Comparison of ENCODE assay signal across 8 mouse cellular contexts in the genomic region with DNA sequence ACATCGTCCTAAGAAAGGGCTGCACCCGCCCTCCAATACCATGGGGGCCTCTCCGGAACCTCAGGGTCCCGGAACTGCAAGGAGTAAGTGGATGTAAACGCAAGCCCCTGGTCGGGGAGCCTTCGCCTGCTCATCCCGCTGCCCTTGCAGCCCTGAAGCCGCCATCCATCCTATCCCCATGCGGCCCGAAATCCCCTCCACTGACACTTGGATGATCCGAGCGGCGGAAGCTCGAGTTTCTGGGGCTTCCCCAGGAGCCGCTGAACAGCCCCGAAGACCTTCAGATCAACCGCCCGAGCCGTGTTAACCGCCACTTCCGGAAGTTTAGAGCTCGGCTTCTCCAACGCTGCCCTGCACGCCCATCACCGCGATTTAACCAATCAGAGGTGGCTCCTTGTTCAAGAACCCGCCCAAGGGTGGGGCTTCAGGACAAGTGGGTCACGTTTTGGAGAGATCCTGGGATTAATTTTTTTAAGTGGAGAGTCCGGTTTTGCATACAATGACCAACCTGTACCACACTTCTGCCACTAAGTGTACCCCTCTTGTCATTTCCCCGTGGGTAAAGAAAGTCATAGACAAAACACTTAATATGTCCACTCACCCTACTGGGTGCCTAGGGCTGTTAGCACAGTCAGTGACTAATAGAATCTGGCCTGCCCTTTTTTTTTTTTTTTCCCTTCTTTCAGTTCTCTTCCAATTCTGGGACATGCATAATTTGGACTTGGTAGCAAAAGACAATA. TPM values are rescaled to one million over a fixed set of nuclear protein-coding genes. Genes with fewer than 3 reads are reported as not detected.
DNase-seq lines count a peak whose midpoint lies in the region; ATAC-seq and TF ChIP-seq lines count a peak whose summit lies in the region.

No protein-coding gene starts in this region.

- H3K4me2 ChIP-seq in heart, embryonic 15.5 days: peak overlapping the region; percentile 84
- peak overlapping the region; percentile 75 for H3K4me2 ChIP-seq in liver, embryonic 14.5 days (ENCODE audit: low read depth)
- peak overlapping the region; percentile 92 for H3K4me2 ChIP-seq in neural tube, embryonic 11.5 days (ENCODE audit: low read depth)
- H3K4me2 ChIP-seq in stomach, postnatal 0 days (replicated peaks; ENCODE audit: low read depth): peak overlapping the region; percentile 96

- H3K27me3 ChIP-seq in forebrain, embryonic 10.5 days (ENCODE audit: poor library complexity, severe bottlenecking): no peaks in the 10 kb centered on the region
- H3K27me3 ChIP-seq in heart, embryonic 15.5 days: no peaks in the 10 kb centered on the region
- no peaks in the 10 kb centered on the region for H3K27me3 ChIP-seq in liver, embryonic 14.5 days (ENCODE audit: control insufficient read depth, insufficient read depth, low read length)
- no peaks in the 10 kb centered on the region for H3K27me3 ChIP-seq in neural tube, embryonic 11.5 days (ENCODE audit: control insufficient read depth, insufficient read depth, low read length)
- H3K27me3 ChIP-seq in stomach, postnatal 0 days (ENCODE audit: control insufficient read depth, insufficient read depth, low read length): no peaks in the 10 kb centered on the region

- TF ChIP-seq CTCF in liver, embryonic 14.5 days (IDR thresholded peaks at IDR 0.05; ENCODE audit: low read depth): no peak
- no peak for TF ChIP-seq CTCF in stomach, postnatal 0 days (IDR thresholded peaks at IDR 0.05; ENCODE audit: low read depth)

- under 1% methylated on average over 31 of the region's 31 CpGs for WGBS in forebrain, embryonic 10.5 days
- under 1% methylated on average over 31 of the region's 31 CpGs for WGBS in heart, embryonic 15.5 days
- under 1% methylated on average over 31 of the region's 31 CpGs for WGBS in liver, embryonic 14.5 days (ENCODE audit: insufficient replicate concordance)
- under 1% methylated on average over 31 of the region's 31 CpGs for WGBS in neural tube, embryonic 11.5 days
- WGBS in stomach, postnatal 0 days: 0% methylated on average over 31 of the region's 31 CpGs

- peak overlapping the region; percentile 91 for H3K27ac ChIP-seq in forebrain, embryonic 10.5 days
- H3K27ac ChIP-seq in heart, embryonic 15.5 days: peak overlapping the region; percentile 72
- H3K27ac ChIP-seq in liver, embryonic 14.5 days: peak overlapping the region; percentile 47
- H3K27ac ChIP-seq in neural tube, embryonic 11.5 days (ENCODE audit: low read depth, low read length): no peak overlapping the region
- H3K27ac ChIP-seq in stomach, postnatal 0 days (replicated peaks): peak overlapping the region; percentile 88

- H3K9me3 ChIP-seq in forebrain, embryonic 10.5 days: no peaks in the 10 kb centered on the region
- no peaks in the 10 kb centered on the region for H3K9me3 ChIP-seq in heart, embryonic 15.5 days (replicated peaks)
- no peaks in the 10 kb centered on the region for H3K9me3 ChIP-seq in liver, embryonic 14.5 days (ENCODE audit: control insufficient read depth, low read length)
- no peaks in the 10 kb centered on the region for H3K9me3 ChIP-seq in neural tube, embryonic 11.5 days (ENCODE audit: control insufficient read depth, low read length)
- H3K9me3 ChIP-seq in stomach, postnatal 0 days (ENCODE audit: control insufficient read depth, low read length): no peaks in the 10 kb centered on the region

- peak overlapping the region; percentile 72 for H3K9ac ChIP-seq in heart, embryonic 15.5 days
- peak overlapping the region; percentile 78 for H3K9ac ChIP-seq in liver, embryonic 14.5 days (replicated peaks)
- peak overlapping the region; percentile 76 for H3K9ac ChIP-seq in neural tube, embryonic 11.5 days (ENCODE audit: low read length)
- H3K9ac ChIP-seq in stomach, postnatal 0 days (ENCODE audit: low read length): peak overlapping the region; percentile 86

- H3K36me3 ChIP-seq in forebrain, embryonic 10.5 days (replicated peaks): peaks cover 6% of the 10 kb centered on the region
- no peaks in the 10 kb centered on the region for H3K36me3 ChIP-seq in heart, embryonic 15.5 days
- peaks cover 3% of the 10 kb centered on the region for H3K36me3 ChIP-seq in liver, embryonic 14.5 days (replicated peaks; ENCODE audit: control insufficient read depth, insufficient read depth, low read depth)
- H3K36me3 ChIP-seq in neural tube, embryonic 11.5 days (ENCODE audit: control insufficient read depth, insufficient read depth, low read length): no peaks in the 10 kb centered on the region
- H3K36me3 ChIP-seq in stomach, postnatal 0 days (ENCODE audit: control insufficient read depth, insufficient read depth, low read length): no peaks in the 10 kb centered on the region

- H3K4me3 ChIP-seq in forebrain, embryonic 10.5 days: peak overlapping the region; percentile 83
- peak overlapping the region; percentile 61 for H3K4me3 ChIP-seq in heart, embryonic 15.5 days
- H3K4me3 ChIP-seq in liver, embryonic 14.5 days (ENCODE audit: insufficient read depth in 1 of 2, low read depth in 2 of 2, low read length in 2 of 2): peak overlapping the region; percentile 61 to 97
- H3K4me3 ChIP-seq in neural tube, embryonic 11.5 days (ENCODE audit: low read depth, low read length): peak overlapping the region; percentile 48
- H3K4me3 ChIP-seq in stomach, postnatal 0 days (ENCODE audit: low read depth, low read length): peak overlapping the region; percentile 78

- DNase-seq in c-Kit-negative CD71-positive TER-119-positive erythroid progenitor cells, embryonic 14.5 days (ENCODE audit: low read depth, low spot score): peak; percentile 97
- peak; percentile 96 for DNase-seq in forebrain, embryonic 10.5 days (ENCODE audit: extremely low spot score, low spot score)
- peak; percentile 97 to 98 for DNase-seq in kidney, postnatal 25 days
- peak; percentile 95 to 97 (median 96) for DNase-seq in liver, embryonic 14.5 days (ENCODE audit: low read depth in 3 of 3, low spot score in 3 of 3)
- peak; percentile 98 for DNase-seq in neural tube, embryonic 11.5 days (ENCODE audit: low spot score)
- DNase-seq in stomach, postnatal 0 days (ENCODE audit: low spot score): peak; percentile 98

- TF ChIP-seq EP300 in liver, embryonic 14.5 days (IDR thresholded peaks at IDR 0.05; ENCODE audit: low read depth): peak; percentile 34; the same call in 1 of the 2 replicates
- TF ChIP-seq EP300 in stomach, postnatal 0 days (optimal IDR thresholded peaks at IDR 0.05): peak; percentile 58

- H3K4me1 ChIP-seq in forebrain, embryonic 10.5 days: peaks cover 23% of the 10 kb centered on the region
- H3K4me1 ChIP-seq in heart, embryonic 15.5 days (replicated peaks): peaks cover 8% of the 10 kb centered on the region
- H3K4me1 ChIP-seq in liver, embryonic 14.5 days (replicated peaks; ENCODE audit: control insufficient read depth in 2 of 2, insufficient read depth in 2 of 2, low read length in 1 of 2): peaks cover 21 to 29% of the 10 kb centered on the region in 2 experiments
- H3K4me1 ChIP-seq in neural tube, embryonic 11.5 days (ENCODE audit: control insufficient read depth, insufficient read depth, low read length): peaks cover 6% of the 10 kb centered on the region; the same call in 1 of the 2 replicates
- H3K4me1 ChIP-seq in stomach, postnatal 0 days (replicated peaks; ENCODE audit: control insufficient read depth, insufficient read depth): no peaks in the 10 kb centered on the region

- peak; percentile 97 for ATAC-seq in CD4-positive, CD25-positive, alpha-beta regulatory T cell, adult 4 months
- peak; percentile 96 for ATAC-seq in heart, embryonic 15.5 days (replicated peaks; ENCODE audit: insufficient number of reproducible peaks, insufficient read depth, low FRiP score, low read depth)
- ATAC-seq in liver, embryonic 14.5 days (ENCODE audit: insufficient read depth): peak; percentile 88
- ATAC-seq in neural tube, embryonic 11.5 days (ENCODE audit: insufficient read depth, low FRiP score, low TSS enrichment): peak; percentile 94
- ATAC-seq in stomach, postnatal 0 days (ENCODE audit: low FRiP score, low TSS enrichment): peak; percentile 98

RNA-seq across cellular contexts. Expression of a gene that starts 8.0 kb away (rescaled TPM):
- 10 to 100 TPM; 55.7 to 59.0 TPM for polyA plus RNA-seq in CD4-positive, CD25-positive, alpha-beta regulatory T cell, adult 4 months (2017; shearing (Covaris generic))
- 50.7 and 53.4 TPM in 2 replicates for polyA plus RNA-seq in forebrain, embryonic 10.5 days (2016; fragmentation: Nextera tagmentation; extraction: Ambion mirVana)
- polyA plus RNA-seq in heart, embryonic 15.5 days (2015; fragmentation: Nextera tagmentation; extraction: Ambion mirVana): 57.5 and 71.7 TPM in 2 replicates
- polyA plus RNA-seq in liver, embryonic 14.5 days (2012; rRNA removed): 24.2 and 27.1 TPM in 2 replicates
- polyA plus RNA-seq in liver, embryonic 14.5 days (2014; fragmentation: Nextera tagmentation; extraction: Ambion mirVana): 65.3 and 68.5 TPM in 2 replicates
- polyA plus RNA-seq in neural tube, embryonic 11.5 days (2014; fragmentation: Nextera tagmentation; extraction: Ambion mirVana): 57.1 and 61.6 TPM in 2 replicates
- polyA plus RNA-seq in stomach, postnatal 0 days (2015; fragmentation: Nextera tagmentation; extraction: Ambion mirVana): 33.6 and 35.9 TPM in 2 replicates

RNA-seq across cellular contexts. Expression of a gene that starts 8.1 kb away (rescaled TPM):
- polyA plus RNA-seq in CD4-positive, CD25-positive, alpha-beta regulatory T cell, adult 4 months (2017; shearing (Covaris generic)): under 1 TPM; 0.39 to 0.65 TPM
- 1.3 and 1.7 TPM in 2 replicates for polyA plus RNA-seq in forebrain, embryonic 10.5 days (2016; fragmentation: Nextera tagmentation; extraction: Ambion mirVana)
- polyA plus RNA-seq in heart, embryonic 15.5 days (2015; fragmentation: Nextera tagmentation; extraction: Ambion mirVana): 1.3 and 1.5 TPM in 2 replicates
- polyA plus RNA-seq in liver, embryonic 14.5 days (2012; rRNA removed): 0.02 TPM in 2 replicates
- 0.03 and 0.19 TPM in 2 replicates for polyA plus RNA-seq in liver, embryonic 14.5 days (2014; fragmentation: Nextera tagmentation; extraction: Ambion mirVana)
- 0.64 and 0.98 TPM in 2 replicates for polyA plus RNA-seq in neural tube, embryonic 11.5 days (2014; fragmentation: Nextera tagmentation; extraction: Ambion mirVana)
- 0.76 and 0.93 TPM in 2 replicates for polyA plus RNA-seq in stomach, postnatal 0 days (2015; fragmentation: Nextera tagmentation; extraction: Ambion mirVana)

RNA-seq across cellular contexts. Expression of a gene that starts 9.9 kb away (rescaled TPM):
- polyA plus RNA-seq in CD4-positive, CD25-positive, alpha-beta regulatory T cell, adult 4 months (2017; shearing (Covaris generic)): 10 to 100 TPM; 11.9 to 17.2 TPM
- polyA plus RNA-seq in forebrain, embryonic 10.5 days (2016; fragmentation: Nextera tagmentation; extraction: Ambion mirVana): 8.7 and 9.4 TPM in 2 replicates
- polyA plus RNA-seq in heart, embryonic 15.5 days (2015; fragmentation: Nextera tagmentation; extraction: Ambion mirVana): 6.2 and 6.4 TPM in 2 replicates
- polyA plus RNA-seq in liver, embryonic 14.5 days (2012; rRNA removed): 1.7 and 2.0 TPM in 2 replicates
- 2.3 TPM in 2 replicates for polyA plus RNA-seq in liver, embryonic 14.5 days (2014; fragmentation: Nextera tagmentation; extraction: Ambion mirVana)
- polyA plus RNA-seq in neural tube, embryonic 11.5 days (2014; fragmentation: Nextera tagmentation; extraction: Ambion mirVana): 9.5 and 11.1 TPM in 2 replicates
- polyA plus RNA-seq in stomach, postnatal 0 days (2015; fragmentation: Nextera tagmentation; extraction: Ambion mirVana): 3.0 and 3.2 TPM in 2 replicates

RNA-seq across cellular contexts. Expression of a gene that starts 58.9 kb away (rescaled TPM):
- 10 to 100 TPM; 11.2 to 13.9 TPM for polyA plus RNA-seq in CD4-positive, CD25-positive, alpha-beta regulatory T cell, adult 4 months (2017; shearing (Covaris generic))
- 23.9 TPM in 2 replicates for polyA plus RNA-seq in forebrain, embryonic 10.5 days (2016; fragmentation: Nextera tagmentation; extraction: Ambion mirVana)
- polyA plus RNA-seq in heart, embryonic 15.5 days (2015; fragmentation: Nextera tagmentation; extraction: Ambion mirVana): 16.4 and 21.3 TPM in 2 replicates
- 6.6 and 8.8 TPM in 2 replicates for polyA plus RNA-seq in liver, embryonic 14.5 days (2012; rRNA removed)
- polyA plus RNA-seq in liver, embryonic 14.5 days (2014; fragmentation: Nextera tagmentation; extraction: Ambion mirVana): 4.1 and 4.4 TPM in 2 replicates
- 13.7 and 15.3 TPM in 2 replicates for polyA plus RNA-seq in neural tube, embryonic 11.5 days (2014; fragmentation: Nextera tagmentation; extraction: Ambion mirVana)
- 7.2 and 8.1 TPM in 2 replicates for polyA plus RNA-seq in stomach, postnatal 0 days (2015; fragmentation: Nextera tagmentation; extraction: Ambion mirVana)
